Mouse (Mus musculus) G1E (cell line): Measurements from ENCODE around the gene Mthfd1. TPM values are rescaled to one million over a fixed set of nuclear protein-coding genes. Genes with fewer than 3 reads are reported as not detected.

ENCODE experiments used
- ATAC-seq: 2 replicates; pipeline ENCODE4 v1.8.0; 2016; ENCODE audit warnings: mild to moderate bottlenecking; ENCODE audit not compliant: insufficient number of reproducible peaks, poor library complexity, low FRiP score, severe bottlenecking; ENCODE audit errors: extremely low read depth
- DNase-seq: peaks from one replicate; pipeline ENCODE4 v3.0.0; 2012; ENCODE audit warnings: low spot score
- H3K27me3 ChIP-seq: 2 replicates; pipeline ENCODE4 v1.6.1; 2012; ENCODE audit warnings: mild to moderate bottlenecking, low read length, inconsistent platforms; ENCODE audit not compliant: insufficient read depth
- H3K36me3 ChIP-seq: replicated peaks from 2 replicates; pipeline ENCODE3; 2012; ENCODE audit warnings: mild to moderate bottlenecking, inconsistent platforms
- H3K4me1 ChIP-seq: 2 replicates; pipeline ENCODE4 v1.6.1; 2012; ENCODE audit warnings: low read depth, low read length, inconsistent platforms, mixed read lengths; ENCODE audit not compliant: insufficient read depth
- H3K4me3 ChIP-seq: 2 replicates; pipeline ENCODE4 v1.5.1; 2012; ENCODE audit warnings: low read depth, mild to moderate bottlenecking, inconsistent platforms, low read length, moderate library complexity, mixed read lengths
- H3K9me3 ChIP-seq: replicated peaks from 2 replicates; pipeline ENCODE4 v1.6.1; 2012; ENCODE audit warnings: inconsistent platforms
- CTCF ChIP-seq: IDR thresholded peaks from 2 replicates; pipeline ENCODE4 v1.5.1; 2012; ENCODE audit warnings: low read depth, low read length, inconsistent platforms, mixed read lengths
- GATA1 ChIP-seq: IDR thresholded peaks from 2 replicates; pipeline ENCODE4 v1.6.1; 2012; ENCODE audit warnings: borderline replicate concordance, low read length, inconsistent platforms, mixed read lengths
- GATA2 ChIP-seq: IDR thresholded peaks from 2 replicates; pipeline ENCODE4 v1.6.1; 2012; ENCODE audit warnings: low read depth, low read length, inconsistent platforms, borderline replicate concordance
- POLR2AphosphoS5 ChIP-seq: IDR thresholded peaks from 2 replicates; pipeline ENCODE4 v1.6.1; 2012; ENCODE audit warnings: low read depth, low read length, inconsistent platforms; ENCODE audit not compliant: insufficient replicate concordance
- TAL1 ChIP-seq: conservative IDR thresholded peaks from 2 replicates; pipeline ENCODE4 v1.6.1; 2012; ENCODE audit warnings: low read depth, low read length, inconsistent platforms, mixed read lengths
- polyA plus RNA-seq: library from polyadenylated mRNA; stranded (reverse); fragments of >175 nt; gene quantifications from 2 replicates; pipeline ENCODE4 v1.2.3, GENCODE M21; 2012
- total RNA-seq, 2 experiments: library from RNA; stranded (forward) in 1 of 2; stranded (reverse) in 1 of 2; fragments of 200-1000 nt in 1 of 2; fragments of >200 nt in 1 of 2; fragmentation: Nextera tagmentation in 1 of 2; gene quantifications; 2 replicates each; pipeline ENCODE4 v1.2.3; 2014 to 2017

Mthfd1 gene
- total and polyA plus RNA-seq, 3 experiments, result 185 to 253 (median 199) TPM

DNA sequence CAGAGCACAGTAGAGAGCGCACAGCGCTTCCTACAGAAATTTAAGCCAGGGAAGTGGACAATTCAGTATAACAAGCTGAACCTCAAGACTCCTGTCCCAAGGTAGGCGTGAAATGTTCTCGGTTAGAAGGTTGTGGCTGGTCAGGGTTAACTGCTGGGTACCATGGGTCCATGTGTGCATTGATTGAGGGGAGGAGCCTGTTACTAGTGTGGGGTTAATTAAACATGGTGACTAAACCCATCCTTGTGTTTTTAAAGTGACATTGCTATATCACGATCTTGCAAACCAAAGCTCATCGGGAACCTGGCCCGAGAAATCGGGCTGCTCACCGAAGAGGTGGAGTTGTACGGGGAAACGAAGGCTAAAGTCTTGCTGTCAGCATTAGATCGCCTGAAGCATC, 34.3 kb downstream of the Mthfd1 start:
- no peak overlapping the region for H3K4me3 ChIP-seq
- no peaks in the 10 kb centered on the region; the same call in 1 of the 2 replicates for H3K4me1 ChIP-seq
- H3K36me3 ChIP-seq, result peaks cover 94% of the 10 kb centered on the region
- no peak for ATAC-seq
- TF ChIP-seq TAL1, result no peak
- no peak for TF ChIP-seq GATA1
- no peak for TF ChIP-seq GATA2
- no peak for TF ChIP-seq POLR2AphosphoS5
- TF ChIP-seq CTCF, result no peak
- DNase-seq, result no peak
- H3K27me3 ChIP-seq, result no peaks in the 10 kb centered on the region
- H3K9me3 ChIP-seq, result no peaks in the 10 kb centered on the region

DNA sequence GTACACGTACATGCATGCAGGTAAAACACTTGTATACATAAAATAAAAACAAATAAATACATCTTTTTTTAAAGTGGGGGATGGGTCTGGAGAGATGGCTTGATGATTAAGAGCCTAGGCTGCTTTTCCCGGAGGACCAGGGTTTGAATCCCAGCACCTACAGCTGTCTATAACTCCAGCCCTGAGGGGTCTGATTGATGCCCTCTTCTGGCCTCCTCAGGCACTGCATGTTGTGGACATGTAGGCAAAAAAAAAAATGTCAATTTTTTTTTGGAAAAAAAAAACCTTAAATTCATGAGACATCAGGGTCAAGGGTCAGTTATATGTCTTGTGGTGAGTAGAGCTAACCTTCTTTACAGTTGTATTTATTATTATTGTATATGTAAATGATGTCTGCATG, 35.2 kb downstream of the Mthfd1 start:
- no peak overlapping the region for H3K4me3 ChIP-seq
- DNase-seq (no peak), ATAC-seq (no peak)
- peaks cover 95% of the 10 kb centered on the region for H3K36me3 ChIP-seq
- H3K27me3 ChIP-seq, result no peaks in the 10 kb centered on the region
- no peaks in the 10 kb centered on the region for H3K9me3 ChIP-seq
- no peaks in the 10 kb centered on the region; the same call in 1 of the 2 replicates for H3K4me1 ChIP-seq
- TF ChIP-seq CTCF (peak; percentile 29; the same call in 1 of the 2 replicates), GATA2 (no peak), POLR2AphosphoS5 (no peak)

DNA sequence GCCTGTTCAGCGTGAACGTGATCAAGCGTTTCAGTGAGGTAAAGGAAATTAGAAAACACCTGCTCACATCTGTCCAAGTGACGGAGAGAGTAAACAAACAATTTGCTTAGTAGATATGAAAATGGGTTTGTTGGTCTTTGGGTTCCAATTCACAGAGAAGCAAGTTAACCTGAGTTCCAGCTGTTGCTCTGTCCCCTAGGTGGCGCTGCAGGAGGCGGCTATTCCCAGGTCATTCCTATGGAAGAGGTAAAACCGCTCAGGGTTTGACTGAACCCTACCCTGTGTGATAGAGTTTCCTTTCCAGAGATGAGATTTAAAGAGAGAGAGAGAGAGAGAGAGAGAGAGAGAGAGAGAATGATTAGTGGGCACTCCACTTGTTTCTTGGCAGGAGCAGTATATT, 38.1 kb downstream of the Mthfd1 start:
- Histone ChIP-seq H3K36me3 (peaks cover 99% of the 10 kb centered on the region), H3K9me3 (no peaks in the 10 kb centered on the region), H3K27me3 (no peaks in the 10 kb centered on the region), H3K4me3 (no peak overlapping the region), H3K4me1 (no peaks in the 10 kb centered on the region; the same call in 1 of the 2 replicates)
- ATAC-seq, result no peak
- peak; percentile 44 for DNase-seq
- TF ChIP-seq GATA1 (no peak), TAL1 (no peak), CTCF (peak; percentile 60), GATA2 (no peak)

DNA sequence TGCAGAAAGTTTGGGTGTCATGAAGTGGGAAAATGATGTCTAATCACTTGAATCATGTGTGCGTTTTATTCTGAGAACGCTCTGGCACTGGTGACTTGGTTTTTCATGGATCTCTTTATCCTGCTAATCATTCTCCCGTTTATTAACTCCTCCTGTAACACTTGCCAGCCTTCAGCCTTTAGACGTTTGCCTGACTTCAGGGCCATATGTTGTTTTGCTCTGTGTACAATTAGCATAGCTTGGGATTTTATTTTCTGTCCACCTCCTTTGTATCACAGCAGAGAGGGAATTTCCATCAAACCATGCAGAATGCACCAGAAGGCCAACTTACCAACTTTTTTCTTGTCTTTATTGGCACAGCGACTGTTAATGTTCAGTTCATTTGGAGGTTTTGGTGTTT, 42.7 kb downstream of the Mthfd1 start:
- Histone ChIP-seq H3K9me3 (no peaks in the 10 kb centered on the region), H3K4me3 (no peak overlapping the region), H3K4me1 (no peaks in the 10 kb centered on the region; the same call in 1 of the 2 replicates), H3K27me3 (no peaks in the 10 kb centered on the region), H3K36me3 (peaks cover 100% of the 10 kb centered on the region)
- DNase-seq (no peak), ATAC-seq (no peak)
- TF ChIP-seq GATA2, result no peak
- TF ChIP-seq GATA1, result no peak
- no peak for TF ChIP-seq TAL1
- no peak for TF ChIP-seq CTCF
- TF ChIP-seq POLR2AphosphoS5, result no peak

DNA sequence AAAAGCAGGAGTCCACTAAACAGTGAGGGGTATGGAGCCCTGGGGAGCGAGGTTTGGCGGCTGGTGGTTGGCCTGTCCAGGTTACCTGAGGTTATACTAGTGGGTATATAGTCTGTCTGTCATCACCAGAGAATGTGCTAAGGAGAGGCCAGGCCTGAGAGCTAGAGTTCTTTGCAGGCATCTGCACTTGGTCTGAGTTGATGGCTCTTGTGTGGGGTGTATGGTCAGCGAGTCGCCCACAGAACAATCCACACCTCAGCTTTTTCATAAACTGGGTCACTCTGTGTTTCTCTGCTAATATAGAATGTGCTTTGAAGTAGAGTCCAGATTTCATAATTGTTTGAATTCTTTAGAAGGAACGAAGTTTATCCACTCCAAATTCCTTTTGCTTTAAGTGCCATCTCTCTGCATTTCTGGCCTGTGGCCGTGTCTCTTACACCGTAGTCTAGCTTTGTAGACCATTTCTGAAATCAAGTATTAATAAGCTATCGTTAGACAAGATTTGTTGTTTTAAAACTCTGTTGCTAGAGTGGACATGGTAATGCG, 44.3 kb downstream of the Mthfd1 start:
- DNase-seq (no peak), ATAC-seq (no peak)
- peaks cover 3% of the 10 kb centered on the region; the same call in 1 of the 2 replicates for H3K4me1 ChIP-seq
- H3K36me3 ChIP-seq, result peaks cover 100% of the 10 kb centered on the region
- H3K9me3 ChIP-seq, result no peaks in the 10 kb centered on the region
- TF ChIP-seq GATA1, result no peak
- TF ChIP-seq CTCF, result no peak
- TF ChIP-seq GATA2, result no peak
- no peak for TF ChIP-seq TAL1
- no peak for TF ChIP-seq POLR2AphosphoS5
- no peaks in the 10 kb centered on the region for H3K27me3 ChIP-seq
- H3K4me3 ChIP-seq, result no peak overlapping the region

DNA sequence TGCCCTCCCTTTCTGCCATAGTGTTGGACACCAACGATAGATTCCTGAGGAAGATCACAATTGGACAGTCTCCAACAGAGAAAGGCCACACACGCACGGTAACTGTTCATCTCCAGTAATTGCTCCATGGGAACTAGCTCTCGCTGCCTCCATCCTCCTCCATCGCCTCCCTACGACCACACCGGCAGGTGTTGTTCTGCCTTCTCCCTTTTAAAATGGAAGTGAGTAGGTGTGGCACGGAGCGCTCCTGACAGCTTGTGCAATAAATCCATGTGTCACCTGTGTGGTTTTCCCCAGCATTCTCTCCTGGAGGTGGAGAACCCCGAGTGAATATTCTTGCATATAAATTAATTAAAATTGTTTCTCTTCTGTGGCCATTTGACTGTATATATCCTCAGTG, 45.3 kb downstream of the Mthfd1 start:
- no peaks in the 10 kb centered on the region for H3K9me3 ChIP-seq
- DNase-seq (no peak), ATAC-seq (no peak)
- H3K27me3 ChIP-seq, result no peaks in the 10 kb centered on the region
- peaks cover 100% of the 10 kb centered on the region for H3K36me3 ChIP-seq
- H3K4me1 ChIP-seq, result peaks cover 6% of the 10 kb centered on the region; the same call in 1 of the 2 replicates
- H3K4me3 ChIP-seq, result no peak overlapping the region
- no peak for TF ChIP-seq GATA2
- no peak for TF ChIP-seq GATA1
- TF ChIP-seq POLR2AphosphoS5, result no peak
- no peak for TF ChIP-seq CTCF
- no peak for TF ChIP-seq TAL1

DNA sequence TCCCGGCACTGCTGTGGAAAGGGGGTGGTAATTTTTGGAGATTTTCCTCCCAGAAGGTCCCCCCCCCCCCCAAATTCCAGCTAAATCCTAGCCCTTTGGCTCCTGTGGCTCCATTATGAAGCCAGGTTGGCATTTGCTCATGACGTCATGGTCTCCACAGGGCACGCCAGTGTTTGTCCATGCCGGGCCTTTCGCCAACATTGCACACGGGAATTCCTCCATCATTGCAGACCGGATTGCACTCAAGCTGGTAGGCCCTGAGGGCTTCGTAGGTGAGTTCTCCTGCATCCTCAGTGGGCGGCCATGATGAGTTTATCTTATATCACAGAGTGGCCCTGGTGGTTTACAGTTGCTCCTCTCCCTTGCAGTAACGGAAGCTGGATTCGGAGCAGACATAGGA, 48.4 kb downstream of the Mthfd1 start:
- Histone ChIP-seq H3K27me3 (no peaks in the 10 kb centered on the region), H3K4me3 (no peak overlapping the region), H3K4me1 (peaks cover 6% of the 10 kb centered on the region; the same call in 1 of the 2 replicates), H3K36me3 (peaks cover 100% of the 10 kb centered on the region), H3K9me3 (no peaks in the 10 kb centered on the region)
- TF ChIP-seq POLR2AphosphoS5 (no peak), CTCF (no peak), TAL1 (no peak), GATA1 (no peak), GATA2 (no peak)
- no peak for ATAC-seq
- no peak for DNase-seq
